Mouse (Mus musculus) gastrocnemius, adult 18-20 months (tissue): ENCODE measurements at regions not wholly inside any gene's neighbourhood (a gene's known extent, or its start where the extent isn't known, plus 50 kb on each side); places are given as distances from the start of the nearest gene placed in this dataset.

Source experiments
- DNase-seq: peaks from one replicate; pipeline ENCODE4 v3.0.0; 2021; ENCODE audit warnings: low spot score

- DNase-seq: no peak
Observed at GRCm38 (mm10) chr1:33044388-33044787, 497.3 kb upstream of the Gm5415 start.

GRCm38 (mm10) chr1:33042424-33042823 is 495.3 kb upstream of the Gm5415 start:
- DNase-seq: no peak

GRCm38 (mm10) chr1:33040740-33041139 is 493.6 kb upstream of the Gm5415 start:
- no peak for DNase-seq

GRCm38 (mm10) chr1:33031991-33032390 is 484.9 kb upstream of the Gm5415 start:
- DNase-seq: no peak

GRCm38 (mm10) chr1:33026683-33027415 is 479.8 kb upstream of the Gm5415 start:
- no peak for DNase-seq

GRCm38 (mm10) chr1:33025379-33025778 is 478.3 kb upstream of the Gm5415 start:
- no peak for DNase-seq

GRCm38 (mm10) chr1:33022852-33023251 is 475.8 kb upstream of the Gm5415 start:
- DNase-seq: no peak

GRCm38 (mm10) chr1:33003992-33004391 is 456.9 kb upstream of the Gm5415 start:
- no peak for DNase-seq

GRCm38 (mm10) chr1:32964957-32965356 is 417.9 kb upstream of the Gm5415 start:
- DNase-seq: no peak

GRCm38 (mm10) chr1:32959316-32959715 is 412.2 kb upstream of the Gm5415 start:
- no peak for DNase-seq

GRCm38 (mm10) chr1:32946254-32946653 is 399.2 kb upstream of the Gm5415 start:
- no peak for DNase-seq

- DNase-seq: no peak
Observed at GRCm38 (mm10) chr1:32930381-32930780, 383.3 kb upstream of the Gm5415 start.

GRCm38 (mm10) chr1:32902437-32902836 is 355.3 kb upstream of the Gm5415 start:
- DNase-seq: no peak

- DNase-seq: no peak
Observed at GRCm38 (mm10) chr1:32887728-32888127, 340.6 kb upstream of the Gm5415 start.

- no peak for DNase-seq
Observed at GRCm38 (mm10) chr1:32872920-32873319, 325.8 kb upstream of the Gm5415 start.

- DNase-seq: no peak
Observed at GRCm38 (mm10) chr1:32866111-32866510, 319.0 kb upstream of the Gm5415 start.

- no peak for DNase-seq
Observed at GRCm38 (mm10) chr1:32858040-32858439, 310.9 kb upstream of the Gm5415 start.
